Mouse (Mus musculus) erythroblast, adult 5-6 weeks (primary cell): Measurements from ENCODE around the gene H2-Eb2. TPM values are rescaled to one million over a fixed set of nuclear protein-coding genes. Genes with fewer than 3 reads are reported as not detected.

Experiments
- ATAC-seq: replicated peaks from 2 replicates; pipeline ENCODE4 v1.8.0; 2016; ENCODE audit warnings: moderate number of reproducible peaks, mild to moderate bottlenecking, moderate TSS enrichment, inconsistent platforms; ENCODE audit not compliant: poor library complexity, low FRiP score, severe bottlenecking
- total RNA-seq, 2 experiments: library from RNA; stranded (forward) in 1 of 2; stranded (reverse) in 1 of 2; fragments of 150-400 nt in 1 of 2; fragments of 200-764, 138-1000 nt in 1 of 2; gene quantifications; 2 replicates each; pipeline versions ENCODE4 v1.2.3 to v1.2.4; 2015 to 2017; ENCODE audit warnings: low replicate concordance in 2 of 2

H2-Eb2 gene
- total RNA-seq (2015; ENCODE audit: low replicate concordance) = not detected in 2 replicates
- total RNA-seq (2017; ENCODE audit: low replicate concordance) = not detected in 2 replicates

DNA sequence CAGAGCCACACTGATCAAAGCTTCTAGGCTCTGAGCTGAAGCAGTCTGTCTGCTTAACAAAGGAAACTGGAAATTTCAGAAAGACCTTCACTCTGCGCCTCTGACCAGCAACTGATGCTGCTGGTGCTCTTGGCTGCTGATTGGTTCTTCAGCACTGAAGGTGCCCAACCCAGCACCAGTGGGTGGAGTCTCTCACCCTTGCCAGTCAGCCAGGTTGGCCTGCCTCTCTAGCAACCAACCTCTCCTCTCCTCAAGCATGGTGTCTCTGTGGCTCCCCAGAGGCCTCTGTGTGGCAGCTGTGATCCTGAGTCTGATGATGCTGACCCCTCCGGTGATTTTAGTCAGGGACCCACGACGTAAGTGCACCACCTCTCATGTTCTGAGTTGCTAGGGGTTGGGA lies at the start of gene H2-Eb2:
Gene H2-Eb2 (plus strand): TSS at position 230 of the 400 bp plus-strand sequence.
- no peak for ATAC-seq

DNA sequence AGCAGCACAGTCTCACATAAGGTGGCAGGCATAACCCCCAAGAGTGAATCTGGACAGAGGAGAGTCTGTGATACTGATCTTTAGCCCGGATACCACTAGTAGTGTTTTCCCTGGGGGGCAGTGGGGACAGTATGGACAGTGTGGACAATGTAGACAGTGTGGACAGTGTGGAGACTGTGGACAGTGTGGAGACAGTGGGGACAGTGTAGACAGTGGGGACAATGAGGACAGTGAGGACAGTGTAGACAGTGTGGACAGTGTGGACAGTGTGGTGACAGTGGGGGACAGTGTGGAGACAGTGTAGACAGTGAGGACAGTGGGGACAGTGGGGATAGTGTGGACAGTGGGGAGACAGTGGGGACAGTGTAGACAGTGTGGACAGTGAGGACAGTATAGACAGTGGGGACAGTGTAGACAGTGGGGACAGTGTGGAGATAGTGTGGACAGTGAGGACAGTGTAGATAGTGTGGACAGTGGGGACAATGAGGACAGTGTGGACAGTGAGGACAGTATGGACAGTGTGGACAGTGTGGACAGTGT lies 44.9 kb upstream of the H2-Eb2 start:
- peak; percentile 49; the same call in 1 of the 2 replicates for ATAC-seq

DNA sequence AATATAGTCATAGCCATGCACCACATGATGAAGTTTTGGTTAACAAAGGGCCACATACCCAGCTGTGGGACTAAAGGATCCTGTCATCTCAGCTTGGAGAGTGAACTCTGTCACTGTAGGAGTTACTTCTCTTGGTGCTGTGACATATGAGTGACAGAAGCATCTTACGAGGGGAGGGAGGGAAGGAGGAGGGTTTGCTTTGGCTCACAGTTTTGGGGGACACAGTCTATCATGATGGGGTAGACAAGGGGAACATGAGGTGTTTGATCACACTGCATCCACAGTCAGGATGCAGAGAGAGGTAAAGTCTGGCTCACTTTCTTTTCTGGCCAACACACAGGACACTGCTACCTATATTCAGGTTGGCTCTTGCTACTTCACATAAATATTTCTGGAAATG lies 43.6 kb upstream of the H2-Eb2 start:
- no peak for ATAC-seq

DNA sequence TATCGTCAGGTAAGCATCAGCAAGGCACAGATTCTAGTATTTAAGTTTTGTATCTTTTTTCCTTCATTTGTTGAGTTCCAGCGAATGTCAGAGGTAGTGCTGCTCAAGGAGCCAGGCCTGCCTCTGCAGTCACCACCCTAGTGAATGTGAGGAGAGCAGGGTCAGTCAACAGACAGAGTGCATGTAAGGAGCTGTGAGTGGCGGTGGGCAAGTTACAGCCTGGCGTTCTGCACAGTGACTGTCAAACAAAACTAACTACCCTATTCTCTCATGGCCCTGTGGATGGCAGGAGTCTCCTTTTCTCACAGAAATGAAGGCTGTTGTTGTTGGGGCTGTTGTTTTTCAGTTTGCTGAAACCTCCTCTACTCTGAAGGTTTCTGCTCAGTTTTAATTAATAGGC lies 40.1 kb upstream of the H2-Eb2 start:
- no peak for ATAC-seq

DNA sequence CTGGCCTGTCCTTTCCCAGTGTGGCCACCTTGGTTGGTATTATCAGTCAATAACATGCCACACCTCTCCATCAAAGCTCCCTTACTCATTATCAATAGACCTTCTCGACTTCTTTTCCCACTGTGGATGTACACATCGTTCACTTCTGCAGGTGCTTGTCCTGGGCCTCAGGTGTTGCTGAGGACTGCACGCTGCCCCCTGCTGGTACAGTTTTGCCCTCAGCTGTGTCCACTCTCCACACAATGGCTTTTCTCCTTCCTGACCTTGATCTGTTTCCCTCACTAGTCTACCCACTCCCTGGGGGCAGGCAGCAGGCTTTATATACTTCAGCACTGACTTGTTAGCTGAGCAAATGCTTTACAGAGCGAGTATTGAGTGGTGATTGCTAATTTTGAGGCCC lies 39.6 kb upstream of the H2-Eb2 start:
- no peak for ATAC-seq

DNA sequence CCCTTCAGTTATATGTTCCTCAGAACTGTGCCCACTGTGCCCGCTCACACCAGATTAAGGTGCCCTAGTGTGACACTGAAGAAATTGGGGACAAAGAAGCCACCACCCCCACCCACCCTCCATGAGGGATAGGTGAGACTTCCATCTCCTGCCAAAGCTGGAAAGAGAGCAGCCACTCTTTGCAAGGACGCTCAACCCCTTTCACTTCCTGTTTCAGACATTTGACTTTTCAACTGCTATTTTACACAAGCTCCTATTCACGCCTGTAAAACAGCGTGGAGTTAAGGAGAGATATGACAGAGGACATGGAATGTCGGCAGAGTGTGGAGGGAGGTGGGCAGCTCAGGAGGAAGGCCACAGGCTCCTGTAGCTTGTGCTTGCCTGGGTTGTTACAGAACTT lies 39.0 kb upstream of the H2-Eb2 start:
- ATAC-seq = no peak

DNA sequence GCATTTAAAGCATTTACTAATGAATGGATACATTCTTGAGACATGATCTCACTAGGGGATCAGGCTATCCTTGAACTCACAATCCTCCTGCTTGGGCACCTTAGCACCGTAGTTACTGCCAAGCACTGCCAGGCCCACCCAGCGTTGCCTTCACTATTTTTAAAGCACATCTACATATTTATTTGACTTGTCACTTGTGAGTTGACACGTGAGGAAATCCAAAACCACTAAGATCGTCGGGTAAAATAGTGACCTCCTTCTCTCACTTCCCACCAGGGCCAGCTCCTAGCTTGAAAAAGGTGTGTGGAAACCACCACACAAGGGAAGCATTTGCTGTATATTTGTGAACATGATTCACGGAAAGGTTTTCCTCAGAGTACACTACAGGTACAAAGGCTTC lies 38.5 kb upstream of the H2-Eb2 start:
- ATAC-seq = no peak

DNA sequence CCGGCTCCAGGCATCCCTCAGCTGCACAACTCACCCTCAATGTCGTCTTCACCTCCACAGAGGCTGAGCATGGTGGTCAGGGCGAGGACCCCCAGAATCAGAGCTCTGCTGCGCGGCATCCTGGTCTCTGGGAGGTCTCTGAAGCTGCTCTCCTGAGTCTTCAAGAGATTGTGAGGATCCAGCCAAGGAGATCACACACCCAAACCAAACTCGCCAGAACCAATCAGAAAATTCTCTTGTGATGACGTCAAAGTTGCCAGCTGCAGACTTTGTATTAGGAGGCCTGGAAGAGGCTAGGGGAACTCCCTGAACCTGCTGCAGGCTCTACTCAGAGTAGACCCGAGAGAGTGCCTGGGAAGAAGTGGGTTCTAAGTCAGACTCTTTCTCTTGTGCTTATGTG lies 37.8 kb upstream of the H2-Eb2 start, which contains the start of gene H2-Aa:
Gene H2-Aa (minus strand): TSS at position 176 of the 400 bp plus-strand sequence.
- ATAC-seq = no peak

DNA sequence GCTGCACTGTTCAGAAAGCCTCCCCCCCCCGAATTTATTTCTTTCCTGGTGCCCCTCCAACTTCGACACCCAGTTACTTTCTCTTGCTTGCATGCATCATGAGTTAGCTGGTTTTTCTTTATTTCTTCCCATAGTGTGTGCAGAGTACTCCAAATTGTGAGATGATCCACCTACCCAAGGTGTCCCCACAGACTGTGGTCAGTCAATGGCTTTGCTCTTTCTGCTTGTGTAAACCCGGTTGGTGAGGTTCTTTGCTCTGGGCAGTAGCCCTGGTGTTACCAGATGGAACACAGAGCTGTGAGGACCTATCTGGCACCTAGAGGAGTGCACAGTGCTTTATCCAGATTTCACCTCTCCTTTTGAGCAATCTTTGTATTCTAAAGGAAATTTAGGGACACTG lies 37.3 kb upstream of the H2-Eb2 start:
- no peak for ATAC-seq

DNA sequence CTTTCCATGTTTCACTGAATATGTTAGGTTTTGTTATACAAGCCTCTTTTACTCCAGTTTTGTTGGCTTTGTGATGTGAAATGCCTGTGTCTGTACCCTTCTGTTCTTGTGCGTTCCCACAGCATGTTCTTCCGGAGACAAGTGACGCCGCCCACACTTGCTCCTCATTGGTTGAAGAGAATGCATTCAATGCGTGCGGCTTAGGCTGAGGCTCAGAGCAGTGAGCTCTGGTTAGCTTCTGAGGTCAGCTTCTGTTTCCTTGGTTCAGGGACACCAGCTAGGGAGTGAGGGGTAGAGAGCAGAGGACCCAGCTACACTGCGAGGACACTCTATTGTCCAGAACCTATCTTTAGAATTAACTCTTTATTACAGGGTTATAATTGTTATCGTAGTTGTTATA lies 33.9 kb upstream of the H2-Eb2 start:
- ATAC-seq = no peak

DNA sequence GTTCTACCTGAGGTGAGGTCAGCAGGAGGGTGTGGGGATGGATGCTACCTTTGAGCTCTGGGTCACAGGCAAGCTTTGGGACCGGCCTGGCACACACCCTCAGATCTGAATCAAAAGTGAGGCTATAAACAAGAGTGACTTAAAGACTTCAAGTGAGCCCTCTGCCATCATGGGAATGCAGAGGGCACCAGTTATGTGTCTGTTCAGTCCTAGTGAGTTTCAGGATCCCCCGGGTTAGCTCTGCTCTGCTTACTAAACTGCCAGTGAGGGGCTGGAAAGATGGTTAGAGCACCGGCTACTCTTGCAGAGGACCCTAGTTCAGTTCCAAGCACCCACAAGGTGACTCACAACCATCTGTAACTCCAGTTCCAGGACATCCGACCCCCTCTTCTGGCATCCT lies 32.9 kb upstream of the H2-Eb2 start:
- ATAC-seq = no peak

DNA sequence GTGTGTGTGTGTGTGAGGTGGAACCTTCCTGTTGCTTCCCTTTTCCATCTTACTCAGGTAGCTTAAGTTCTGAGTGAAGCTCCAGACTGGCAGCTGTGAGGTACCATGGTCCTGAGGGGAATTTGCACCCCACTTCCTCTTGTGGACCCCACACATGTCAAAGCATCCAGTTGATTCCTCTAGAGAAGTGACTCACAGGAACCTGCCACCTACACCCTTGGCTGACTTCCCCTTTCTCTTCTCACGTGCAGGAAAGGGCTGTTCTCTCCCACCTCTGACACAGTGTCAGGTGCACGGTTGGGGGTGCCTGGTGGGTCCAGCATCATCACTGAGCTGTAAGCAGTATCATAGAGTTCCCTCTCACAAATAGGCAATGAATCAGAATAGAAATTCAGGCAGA lies 31.9 kb upstream of the H2-Eb2 start:
- no peak for ATAC-seq

DNA sequence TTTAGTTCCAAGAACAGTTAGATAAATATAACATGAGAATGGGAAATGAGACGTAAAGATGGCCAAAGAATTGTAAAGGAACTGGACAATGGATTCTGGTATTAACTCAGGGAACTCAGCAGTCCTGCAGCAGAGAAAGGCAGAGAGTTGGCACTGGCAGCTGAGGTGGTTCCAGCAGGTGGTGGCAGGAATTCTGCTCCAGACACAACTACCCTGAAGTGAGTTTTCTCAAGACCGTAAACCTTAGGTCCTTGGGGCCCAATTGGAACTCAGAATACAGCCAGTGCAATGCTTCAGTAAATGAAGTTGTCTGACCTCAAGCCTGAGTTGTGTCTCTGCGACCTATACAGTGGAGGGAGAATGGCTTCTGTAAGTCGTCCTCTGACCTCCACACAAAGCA lies 31.2 kb upstream of the H2-Eb2 start:
- no peak for ATAC-seq

DNA sequence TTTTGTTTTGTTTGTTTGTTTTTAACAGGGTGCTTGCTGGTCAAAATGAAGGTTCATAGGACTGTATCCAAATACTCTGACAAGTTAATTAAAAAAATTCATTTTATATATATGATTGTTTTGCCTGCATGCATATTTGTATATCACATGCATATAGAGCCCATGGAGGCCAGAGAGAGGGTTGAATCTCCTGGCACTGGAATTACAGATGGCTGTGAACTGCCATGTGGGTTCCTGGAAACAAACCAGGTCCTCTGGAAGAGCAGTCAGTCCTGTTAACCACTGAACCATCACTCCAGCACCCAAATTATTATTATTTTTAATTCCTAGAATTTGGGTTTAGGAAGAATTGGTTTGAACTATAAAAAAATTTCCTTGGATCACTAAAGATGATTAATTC lies 30.2 kb upstream of the H2-Eb2 start:
- ATAC-seq = no peak

DNA sequence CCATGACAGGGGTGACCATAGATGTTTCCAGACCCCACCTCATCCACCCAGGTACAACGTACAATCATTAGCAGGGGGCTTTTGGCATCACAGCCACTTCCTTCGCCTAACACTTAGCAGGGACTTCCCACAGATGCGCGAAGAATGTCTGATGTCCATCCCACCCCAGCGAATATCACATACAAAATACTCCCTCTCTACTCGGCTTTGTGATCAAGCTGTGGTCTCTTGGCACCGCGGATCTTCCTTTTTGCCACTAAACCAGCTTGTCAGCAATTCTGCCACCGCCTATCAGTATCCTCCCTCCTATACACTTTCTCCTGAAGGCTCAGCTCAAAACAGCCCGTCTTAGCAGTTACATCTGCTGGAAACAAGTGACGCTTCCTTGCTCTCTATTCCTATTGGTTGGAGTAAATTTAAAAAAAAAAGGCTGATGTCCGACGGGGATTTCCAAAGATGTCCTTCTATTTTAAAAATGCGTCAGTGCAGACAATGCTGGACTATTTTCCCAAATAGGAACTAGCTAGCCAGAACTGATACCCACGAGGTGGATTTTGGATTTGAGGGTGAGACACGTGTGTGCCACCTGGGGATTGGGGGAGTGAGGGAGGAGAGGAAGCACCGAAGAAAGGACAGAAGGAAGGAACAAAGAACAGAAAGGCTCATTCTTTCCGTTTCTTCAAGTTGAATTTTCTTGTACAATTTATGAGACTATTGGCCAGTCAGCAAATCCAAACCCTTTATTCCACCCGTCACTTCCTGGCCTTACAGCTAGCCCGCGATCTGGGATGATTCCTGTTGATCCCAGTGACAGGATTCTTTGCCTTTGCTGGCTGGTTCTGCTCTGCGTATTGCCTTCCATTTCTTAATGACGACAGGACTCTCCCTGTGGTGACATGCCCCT lies 29.3 kb upstream of the H2-Eb2 start:
- ATAC-seq = no peak

DNA sequence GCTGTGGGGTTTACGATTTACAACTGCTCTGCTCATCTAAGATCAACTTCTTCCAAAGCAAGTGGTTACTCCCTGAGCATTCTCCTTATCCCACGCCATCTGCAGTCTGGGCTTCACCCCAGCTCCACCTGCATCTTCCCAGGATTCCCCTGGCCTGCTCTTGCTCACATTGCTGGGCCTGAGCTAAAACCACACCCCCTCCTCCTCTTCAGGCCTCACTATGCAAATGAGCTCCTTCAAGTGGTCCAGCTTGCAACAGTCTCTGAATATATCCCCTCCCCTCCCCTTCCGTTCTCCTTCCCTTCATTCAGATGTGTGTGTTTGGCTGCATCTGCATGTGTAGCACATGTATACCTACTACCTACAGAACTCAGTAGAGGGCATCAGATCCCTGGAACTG lies 26.1 kb upstream of the H2-Eb2 start:
- no peak for ATAC-seq

DNA sequence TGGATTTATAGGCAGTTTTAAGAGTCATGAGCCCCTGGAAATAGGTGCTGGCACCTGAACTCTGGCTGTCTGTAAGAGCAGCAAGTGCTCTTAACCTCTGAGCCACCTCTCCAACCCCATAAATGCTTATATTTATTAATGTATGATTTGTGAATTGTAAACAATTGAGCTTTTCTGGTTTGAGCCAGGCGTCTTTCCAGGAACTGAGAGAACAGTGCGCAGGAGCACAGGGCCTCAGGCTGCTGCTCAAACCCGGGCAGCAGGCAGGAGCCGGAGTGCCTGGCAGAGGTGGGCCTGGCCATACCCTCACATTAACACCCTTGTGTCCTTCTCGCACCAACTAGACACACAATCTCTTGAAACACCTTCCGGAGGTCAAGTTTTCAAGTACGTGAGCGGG lies 25.4 kb upstream of the H2-Eb2 start:
- ATAC-seq = no peak

DNA sequence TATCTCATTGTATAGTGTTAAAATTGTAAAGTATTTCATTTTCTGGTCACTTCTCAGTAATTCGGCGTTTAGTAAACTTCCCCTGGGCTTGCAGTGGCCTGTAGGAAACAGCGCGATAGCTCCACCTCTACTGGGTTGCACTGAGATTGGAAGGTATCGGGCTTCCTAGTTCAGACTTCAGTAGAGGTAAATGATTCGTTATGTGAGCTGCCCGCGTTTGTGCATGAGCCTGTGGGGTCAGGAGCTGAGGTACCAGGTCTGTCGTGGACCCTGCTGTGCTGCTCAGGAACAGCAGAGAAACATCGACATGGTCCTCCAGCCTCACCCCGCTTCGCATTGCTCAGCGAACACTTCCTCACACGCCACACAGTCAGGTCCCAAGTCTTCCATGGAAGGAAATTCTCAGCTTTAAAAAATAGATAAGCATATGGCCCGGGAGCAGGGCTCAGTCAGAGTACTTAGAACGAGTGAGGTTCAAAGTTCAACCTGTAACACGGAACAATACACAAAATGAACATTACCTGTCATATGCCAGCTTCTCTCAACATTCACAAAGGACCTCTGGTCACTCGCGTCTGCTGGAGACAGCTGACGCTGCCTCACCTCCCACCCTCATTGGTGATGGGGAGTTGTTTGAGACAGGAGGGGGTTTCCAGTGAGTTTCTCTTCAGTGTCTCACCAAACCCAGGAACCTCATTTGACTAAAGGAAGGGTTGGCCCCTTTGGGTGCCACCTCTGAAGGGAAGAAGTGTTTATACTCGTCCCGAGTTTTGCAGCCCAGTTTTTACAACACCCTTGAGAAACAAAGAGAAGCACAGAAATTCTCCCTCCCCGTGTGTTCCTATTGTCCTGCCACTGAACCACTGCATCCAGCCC lies 24.5 kb upstream of the H2-Eb2 start:
- no peak for ATAC-seq

DNA sequence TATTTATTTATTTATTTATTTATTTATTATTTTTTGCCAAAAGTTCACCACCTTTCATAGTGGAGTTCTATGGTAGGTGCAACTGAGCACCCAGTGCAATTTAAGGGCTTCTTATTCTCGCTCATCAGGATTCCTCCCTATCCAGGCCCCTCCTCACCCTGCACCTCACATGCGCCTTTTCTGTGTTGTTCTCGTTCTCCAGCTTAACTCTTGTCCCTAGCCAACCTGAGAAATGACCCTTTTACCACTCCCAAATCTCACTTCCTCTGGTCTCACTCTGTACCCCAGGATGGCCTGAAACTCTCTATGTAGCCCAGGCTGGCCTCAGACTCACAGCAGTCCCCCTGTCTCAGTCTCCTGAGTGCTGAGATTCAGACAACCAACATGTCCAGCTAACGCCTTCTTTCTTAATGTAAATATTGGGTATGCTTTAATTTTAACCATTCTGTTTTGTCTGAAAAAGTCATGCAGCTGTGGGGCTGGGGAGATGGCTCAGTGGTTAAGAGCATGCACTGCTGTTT lies 23.7 kb upstream of the H2-Eb2 start:
- no peak for ATAC-seq

DNA sequence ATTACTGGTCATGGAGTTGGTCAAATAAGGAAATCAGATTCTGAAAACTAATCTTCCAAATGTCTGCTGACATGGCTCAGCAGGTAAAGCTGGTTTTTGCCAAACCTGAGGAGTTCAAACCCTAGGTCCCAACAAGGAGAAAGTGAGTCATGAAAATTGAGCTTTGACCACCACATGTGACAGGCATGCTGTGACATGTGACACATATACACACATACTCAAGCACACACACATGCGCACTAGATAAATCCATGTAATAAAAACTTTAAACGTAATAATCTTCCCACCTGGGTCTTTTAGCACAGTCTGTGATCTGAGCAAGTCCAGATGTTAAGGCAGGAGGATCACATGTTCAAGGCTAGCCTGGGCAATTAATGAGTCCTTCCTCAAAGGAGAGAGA lies 21.7 kb upstream of the H2-Eb2 start:
- ATAC-seq = no peak
